Mouse (Mus musculus) liver, postnatal 0 days (tissue): Measurements from ENCODE around the gene Tbc1d10c.
A peak's percentile ranks its signal among the peaks of the same experiment; 100 is the strongest.

Source experiments
- CTCF ChIP-seq: sonication (generic); IDR thresholded peaks from 2 replicates; pipeline ENCODE4 v1.5.1; 2016; ENCODE audit warnings: antibody characterized with exemption, low read depth
- EP300 ChIP-seq: IDR thresholded peaks from 2 replicates; pipeline ENCODE4 v1.6.1; 2016; ENCODE audit warnings: antibody characterized with exemption, low read depth, mild to moderate bottlenecking

DNA sequence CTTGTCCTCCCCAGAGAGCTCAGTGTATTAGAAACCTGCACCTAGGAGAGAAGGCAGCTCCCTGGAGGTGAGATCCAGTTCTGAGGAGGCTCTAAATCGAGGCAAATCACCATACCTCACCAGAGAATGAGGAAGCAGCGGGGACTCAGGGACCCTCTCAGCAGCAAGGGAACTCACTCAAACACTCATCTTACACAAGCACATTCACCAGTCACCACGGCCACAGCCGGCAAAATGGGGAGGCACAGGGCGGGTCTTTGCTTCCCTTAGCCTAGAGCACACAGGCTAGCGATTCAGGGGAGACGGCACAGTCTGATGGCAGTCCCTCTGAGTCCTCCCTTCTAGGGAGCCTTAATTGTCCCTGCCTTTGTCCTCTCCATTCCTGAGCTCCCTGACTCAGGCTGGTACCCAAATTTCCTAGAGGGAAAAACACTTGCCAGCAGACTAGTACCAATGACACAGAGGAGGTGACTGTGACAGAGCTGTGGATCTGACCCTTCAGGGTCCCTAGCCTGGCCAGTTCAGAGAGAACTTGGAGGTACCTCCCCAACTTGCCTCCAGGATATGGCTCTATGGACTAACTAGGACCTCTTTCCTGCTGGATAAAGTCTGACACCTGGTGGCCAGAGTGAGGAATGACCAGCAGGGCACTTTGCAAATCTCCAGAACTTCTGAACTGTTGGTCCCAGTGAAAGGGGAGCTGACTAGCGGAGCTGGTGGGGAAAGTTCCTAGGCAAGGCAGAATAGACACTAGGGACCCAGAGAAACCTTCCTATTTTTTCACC lies 37.0 kb upstream of the Tbc1d10c start:
- TF ChIP-seq CTCF (peak; percentile 99), EP300 (no peak)
